Mouse (Mus musculus) lung, embryonic 16.5 days (tissue): ENCODE data around the gene Hs2st1. TPM values are rescaled to one million over a fixed set of nuclear protein-coding genes. Genes with fewer than 3 reads are reported as not detected.

Experiments used
- ATAC-seq: fragments of 200-750 bp; cut with Nextera tagmentation; 2 replicates; pipeline ENCODE4 v1.8.0; 2017; ENCODE audit warnings: low read depth, mild to moderate bottlenecking, moderate library complexity
- H3K27ac ChIP-seq: fragments of 300-500 bp; sonication (generic); 2 replicates; pipeline ENCODE4 v1.5.1; 2014; ENCODE audit warnings: mild to moderate bottlenecking, control low read depth, low read length
- H3K27me3 ChIP-seq: fragments of 300-500 bp; sonication (generic); 2 replicates; pipeline ENCODE4 v1.6.1; 2014; ENCODE audit warnings: low read depth, low read length, mixed read lengths; ENCODE audit not compliant: control insufficient read depth, insufficient read depth
- H3K36me3 ChIP-seq: fragments of 300-500 bp; sonication (generic); 2 replicates; pipeline ENCODE4 v1.6.1; 2014; ENCODE audit warnings: low read length; ENCODE audit not compliant: control insufficient read depth, insufficient read depth
- H3K4me1 ChIP-seq: fragments of 300-500 bp; sonication (generic); replicated peaks from 2 replicates; pipeline ENCODE4 v1.6.1; 2014; ENCODE audit warnings: low read length, mixed read lengths; ENCODE audit not compliant: control insufficient read depth, insufficient read depth
- H3K4me2 ChIP-seq: fragments of 300-500 bp; sonication (generic); 2 replicates; pipeline ENCODE4 v1.6.1; 2014; ENCODE audit warnings: low read depth, low read length, control low read depth
- H3K4me3 ChIP-seq: fragments of 300-500 bp; sonication (generic); 2 replicates; pipeline ENCODE4 v1.5.1; 2014; ENCODE audit warnings: mild to moderate bottlenecking, low read length, control low read depth
- H3K9ac ChIP-seq: fragments of 300-500 bp; sonication (generic); 2 replicates; pipeline ENCODE4 v1.6.1; 2014; ENCODE audit warnings: low read length, control low read depth
- H3K9me3 ChIP-seq: fragments of 300-500 bp; sonication (generic); 2 replicates; pipeline ENCODE4 v1.6.1; 2016; ENCODE audit warnings: low read length; ENCODE audit not compliant: control insufficient read depth
- WGBS: fragments of 180-500 bp; shearing (Covaris S2); extraction: QIAGEN DNeasy Blood & Tissue Kit; methylation state at CpG from one replicate; pipeline ENCODE4 v1.1.7; 2014; 5-methylcytosine and 5-hydroxymethylcytosine counted together
- polyA plus RNA-seq: library from polyadenylated mRNA; unstranded; fragments of >200 nt; fragmentation: Nextera tagmentation; extraction: Ambion mirVana; gene quantifications from 2 replicates; pipeline ENCODE4 v1.2.1, GENCODE M21; 2015

Gene Hs2st1
- 10.9 and 14.5 TPM in 2 replicates for polyA plus RNA-seq

DNA sequence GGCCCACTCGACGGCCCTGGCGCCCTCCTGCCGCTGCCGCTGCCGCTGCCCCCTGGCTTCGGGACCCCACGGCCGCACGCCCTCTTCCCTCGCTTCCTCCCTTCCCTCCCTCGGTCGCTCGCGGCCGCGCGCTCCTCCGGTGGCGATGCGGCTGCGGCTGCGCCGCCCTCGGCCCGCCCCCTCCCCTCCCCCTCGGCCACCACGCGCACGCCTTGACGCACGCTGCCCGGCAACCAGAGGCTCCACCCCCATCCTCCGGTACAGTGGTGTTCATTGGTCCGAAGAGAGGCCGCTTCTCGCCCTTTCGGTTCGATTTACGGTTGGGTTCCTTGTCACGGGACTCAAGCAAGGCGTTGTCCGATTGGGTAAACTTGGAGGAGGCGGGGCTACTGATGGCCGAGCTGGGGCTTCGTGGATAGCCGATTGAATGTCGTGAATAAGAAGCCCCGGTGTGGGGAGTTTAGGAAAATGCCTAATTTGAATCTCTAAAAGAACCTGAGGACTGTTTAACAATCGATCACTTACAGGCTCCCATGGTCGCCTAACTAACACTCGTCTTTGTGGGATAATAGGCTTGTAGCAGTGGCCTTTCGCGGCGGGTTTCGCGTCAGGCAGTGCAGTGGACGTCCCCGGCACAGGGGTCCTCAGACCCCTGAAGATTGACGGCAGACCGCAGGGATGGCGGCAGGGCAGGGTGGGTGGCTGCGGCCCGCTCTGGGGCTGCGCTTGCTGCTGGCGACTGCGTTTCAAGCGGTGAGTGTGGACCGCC lies at the start of gene Hs2st1, which contains the start of gene Selenof:
Gene Hs2st1 (minus strand): TSS at position 135 of the 769 bp plus-strand sequence.
Gene Selenof (plus strand): TSS at position 258 of the 769 bp plus-strand sequence.
- Histone ChIP-seq H3K36me3 (no peaks in the 10 kb centered on the region), H3K9me3 (no peaks in the 10 kb centered on the region), H3K4me3 (peak within 1 kb of the TSS; percentile 89), H3K4me2 (peak within 1 kb of the TSS; percentile 97), H3K4me1 (peaks cover 39% of the 10 kb centered on the region), H3K27me3 (no peaks in the 10 kb centered on the region), H3K9ac (peak within 1 kb of the TSS; percentile 96), H3K27ac (peak within 1 kb of the TSS; percentile 90)
- ATAC-seq: peak; percentile 98
- under 1% methylated on average over 63 of the region's 69 CpGs for WGBS

DNA sequence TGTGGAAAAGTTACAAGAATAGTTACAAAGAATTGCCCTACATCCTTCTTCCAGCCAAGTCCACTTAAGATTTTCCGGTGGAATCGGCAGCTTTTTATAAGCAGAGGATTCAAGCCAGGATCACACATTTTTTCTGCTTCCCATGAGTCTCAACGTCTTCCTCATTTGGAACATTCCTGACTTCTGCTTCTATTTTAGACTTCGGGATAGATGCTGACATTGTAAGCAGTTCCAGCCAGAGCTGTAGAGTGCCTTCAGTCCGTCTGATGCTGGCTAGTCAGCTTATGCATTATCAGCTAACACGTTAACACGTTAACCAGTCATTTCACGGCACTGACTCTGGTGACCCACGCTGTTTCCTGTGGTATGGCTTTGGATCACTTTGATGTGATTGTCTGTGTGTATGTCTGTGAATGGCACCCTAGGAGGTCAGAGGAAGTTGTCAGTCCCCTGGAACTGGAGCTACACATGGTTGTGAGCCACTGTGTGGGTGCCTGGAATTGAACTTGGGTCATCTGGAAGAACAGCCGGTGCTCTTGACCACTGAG lies 47.7 kb upstream of the Hs2st1 start:
- Histone ChIP-seq H3K27me3 (no peaks in the 10 kb centered on the region), H3K4me1 (0 out of 2 replicates have a peak, but pooled peaks cover 3% of the 10 kb centered on the region), H3K4me3 (no peak overlapping the region), H3K27ac (no peak overlapping the region), H3K9me3 (peaks cover 4% of the 10 kb centered on the region), H3K36me3 (no peaks in the 10 kb centered on the region), H3K9ac (no peak overlapping the region), H3K4me2 (no peak overlapping the region)
- ATAC-seq: no peak; the same call in 1 of the 2 replicates
- 70% methylated on average over 10 of the region's 10 CpGs for WGBS

DNA sequence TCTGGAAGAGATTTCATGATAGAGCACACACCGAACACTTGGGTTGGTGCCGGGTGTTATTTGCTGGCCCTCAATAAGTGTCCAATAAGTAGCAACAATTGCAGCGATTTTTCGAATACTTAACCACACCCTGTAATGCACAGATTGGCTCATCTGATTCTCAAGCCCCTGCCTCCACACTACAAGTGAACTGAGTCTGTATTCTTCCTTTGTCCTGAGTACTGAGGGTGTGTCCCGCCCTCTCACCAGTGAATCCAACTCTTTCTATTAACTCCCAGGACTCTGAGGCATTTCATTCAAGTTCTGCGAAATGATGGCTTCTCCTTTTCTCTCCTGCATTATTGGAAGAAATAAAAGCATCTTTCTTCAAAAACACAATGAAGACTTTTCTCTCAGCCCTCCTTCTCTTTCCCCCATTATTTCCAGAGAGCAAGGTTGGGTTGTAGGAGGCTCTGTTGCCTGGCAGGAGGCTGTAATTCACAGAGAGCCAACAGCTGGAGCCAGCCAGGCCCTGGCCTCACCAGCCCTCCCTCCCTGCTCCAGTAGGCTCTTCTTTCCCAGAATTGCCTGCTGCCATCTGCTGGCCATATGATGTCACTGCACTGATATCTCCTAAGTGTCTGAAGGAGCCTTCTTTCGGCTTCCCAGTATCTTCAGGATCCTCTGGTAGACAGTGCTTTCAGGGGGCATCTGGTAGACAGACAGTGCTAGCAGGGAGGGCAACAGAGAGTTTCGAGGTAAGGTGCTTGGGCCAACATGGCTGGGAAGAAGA lies 46.9 kb upstream of the Hs2st1 start:
- Histone ChIP-seq H3K4me2 (no peak overlapping the region), H3K9ac (no peak overlapping the region), H3K27ac (no peak overlapping the region), H3K4me3 (no peak overlapping the region), H3K9me3 (peaks cover 4% of the 10 kb centered on the region), H3K4me1 (peaks cover 5% of the 10 kb centered on the region; the same call in 1 of the 2 replicates), H3K36me3 (no peaks in the 10 kb centered on the region), H3K27me3 (no peaks in the 10 kb centered on the region)
- ATAC-seq: peak; percentile 91
- 73% methylated on average over 8 of the region's 8 CpGs for WGBS

DNA sequence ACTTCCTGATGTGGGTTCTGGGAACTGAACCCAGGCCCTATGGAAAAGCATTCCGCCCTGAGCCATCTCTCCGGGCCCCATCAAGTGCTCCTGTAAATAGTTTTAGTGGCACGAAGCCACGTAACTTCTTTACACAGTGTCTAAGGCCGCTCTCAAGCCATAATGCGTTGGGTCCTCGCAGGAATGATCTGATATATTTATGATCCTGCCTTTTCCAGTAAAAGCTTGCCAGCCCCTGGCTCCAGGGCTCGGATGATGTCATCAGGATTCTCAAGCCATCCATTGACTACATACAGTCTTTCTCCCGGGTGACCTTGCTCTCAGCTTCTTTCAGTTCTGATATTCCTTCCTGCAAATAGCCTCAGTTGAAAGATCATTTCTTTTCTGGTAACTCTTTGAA lies 45.5 kb upstream of the Hs2st1 start:
- peaks cover 7% of the 10 kb centered on the region for H3K4me1 ChIP-seq

DNA sequence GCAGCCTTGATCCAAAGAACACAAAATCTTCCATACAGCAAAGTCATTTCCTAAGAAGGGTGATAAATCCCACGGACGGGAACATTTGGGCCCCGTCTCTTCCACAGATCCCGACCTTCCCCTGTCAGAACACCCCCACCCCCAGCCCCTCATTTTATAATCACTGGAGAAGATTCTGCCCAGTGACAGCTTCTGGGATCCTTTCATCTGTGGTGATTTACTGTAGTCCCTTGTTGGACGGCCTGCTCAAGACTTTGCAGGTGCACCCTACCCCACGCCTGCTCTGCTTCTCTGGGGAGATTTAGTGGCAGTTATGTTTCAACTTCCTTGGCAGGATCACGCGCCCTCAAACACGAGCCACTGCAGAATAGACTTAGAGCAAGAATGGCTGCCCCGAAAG lies 44.7 kb upstream of the Hs2st1 start:
- Histone ChIP-seq H3K9ac (no peak overlapping the region), H3K27me3 (no peaks in the 10 kb centered on the region), H3K9me3 (peaks cover 4% of the 10 kb centered on the region), H3K27ac (no peak overlapping the region), H3K36me3 (no peaks in the 10 kb centered on the region), H3K4me1 (peaks cover 7% of the 10 kb centered on the region), H3K4me2 (no peak overlapping the region), H3K4me3 (no peak overlapping the region)
- WGBS: 61% methylated on average over 10 of the region's 10 CpGs
- ATAC-seq: no peak

More for the DNA sequence above, 45.5 kb upstream of the Hs2st1 start:
- Histone ChIP-seq H3K27ac (no peak overlapping the region), H3K4me2 (no peak overlapping the region), H3K36me3 (no peaks in the 10 kb centered on the region), H3K4me3 (no peak overlapping the region), H3K9me3 (peaks cover 4% of the 10 kb centered on the region), H3K27me3 (no peaks in the 10 kb centered on the region), H3K9ac (no peak overlapping the region)
- no peak for ATAC-seq
- 41% methylated on average over 9 of the region's 9 CpGs for WGBS

DNA sequence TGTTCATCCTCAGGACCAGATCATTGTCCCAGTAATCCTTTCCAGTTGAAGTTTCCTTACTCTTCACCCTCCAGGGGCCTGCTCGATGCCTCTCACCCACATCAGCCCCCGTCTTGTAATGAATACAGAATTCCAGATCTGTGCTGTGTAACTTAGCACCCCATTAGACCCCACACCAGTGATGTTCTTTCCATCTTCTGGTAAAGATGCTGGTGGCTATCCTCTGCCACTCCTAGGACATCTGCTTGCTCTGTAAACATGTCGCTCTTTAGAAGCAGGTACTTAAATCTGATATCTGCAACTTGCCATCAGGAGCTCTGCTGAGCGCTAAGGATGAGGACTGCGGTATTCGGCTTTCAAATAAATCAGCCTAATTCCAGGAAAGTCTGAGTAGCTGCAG lies 44.3 kb upstream of the Hs2st1 start:
- Histone ChIP-seq H3K36me3 (no peaks in the 10 kb centered on the region), H3K4me3 (no peak overlapping the region), H3K9me3 (peaks cover 4% of the 10 kb centered on the region), H3K27ac (no peak overlapping the region), H3K4me2 (no peak overlapping the region), H3K27me3 (no peaks in the 10 kb centered on the region), H3K9ac (no peak overlapping the region), H3K4me1 (peaks cover 7% of the 10 kb centered on the region)
- ATAC-seq: no peak
- 34% methylated on average over 6 of the region's 6 CpGs for WGBS

DNA sequence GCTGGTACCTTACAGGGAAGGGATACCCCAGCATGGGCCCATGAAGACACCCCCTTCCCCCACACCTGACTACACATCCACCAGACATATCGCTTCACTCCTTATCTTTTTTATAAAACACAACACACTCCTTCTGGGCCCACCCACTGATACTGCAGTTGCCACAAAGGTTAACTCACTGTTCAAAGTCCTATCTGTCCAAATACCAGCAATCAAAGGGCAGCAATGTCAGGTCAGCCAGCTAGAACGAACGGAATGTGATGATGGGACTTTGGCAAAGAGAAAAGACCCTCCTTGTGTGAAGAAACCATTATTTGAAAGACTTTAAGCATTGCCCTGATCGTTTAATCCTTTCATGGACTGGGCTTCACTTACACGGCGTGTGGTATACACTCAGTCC lies 42.4 kb upstream of the Hs2st1 start:
- Histone ChIP-seq H3K4me2 (no peak overlapping the region), H3K36me3 (no peaks in the 10 kb centered on the region), H3K4me1 (peaks cover 7% of the 10 kb centered on the region), H3K4me3 (no peak overlapping the region), H3K27me3 (no peaks in the 10 kb centered on the region), H3K27ac (no peak overlapping the region), H3K9ac (no peak overlapping the region), H3K9me3 (no peaks in the 10 kb centered on the region)
- ATAC-seq: no peak
- 40% methylated on average over 6 of the region's 6 CpGs for WGBS

DNA sequence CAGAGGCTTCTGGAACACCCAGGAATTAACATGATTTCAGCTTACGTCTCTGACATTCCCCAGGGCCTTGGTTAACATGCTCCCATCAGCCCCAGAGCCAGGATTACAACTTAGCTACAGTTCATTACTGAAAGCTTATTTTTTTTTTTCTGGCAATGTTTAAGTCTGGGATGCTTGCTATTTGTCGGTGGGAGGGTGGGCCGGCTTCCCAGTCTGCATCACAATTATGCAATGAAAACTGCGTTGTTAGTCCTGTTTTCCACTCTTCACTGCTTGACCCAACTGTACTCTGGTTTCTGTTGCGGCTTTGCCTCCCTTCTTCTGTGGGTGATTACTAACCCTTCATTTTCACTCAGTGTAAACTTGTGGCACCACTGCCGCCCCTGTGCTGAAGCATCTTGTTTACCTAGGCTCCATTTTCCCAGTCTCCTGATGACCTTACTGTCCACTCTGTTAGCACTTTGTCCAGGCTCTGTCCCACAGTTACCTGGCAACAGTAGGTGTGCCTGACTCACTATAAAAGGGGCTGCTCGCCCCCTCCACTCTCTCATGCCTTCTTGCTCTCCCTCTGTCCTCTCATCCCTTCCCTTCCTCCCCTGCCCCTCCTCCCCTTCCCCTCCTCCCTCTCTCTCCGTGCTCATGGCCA lies 41.8 kb upstream of the Hs2st1 start:
- Histone ChIP-seq H3K9me3 (no peaks in the 10 kb centered on the region), H3K4me2 (no peak overlapping the region), H3K27ac (peak overlapping the region; percentile 37), H3K27me3 (no peaks in the 10 kb centered on the region), H3K9ac (peak overlapping the region; percentile 8; the same call in 1 of the 2 replicates), H3K4me1 (peaks cover 7% of the 10 kb centered on the region), H3K4me3 (no peak overlapping the region), H3K36me3 (no peaks in the 10 kb centered on the region)
- 32% methylated on average over 8 of the region's 8 CpGs for WGBS
- ATAC-seq: peak; percentile 76
